Mouse (Mus musculus) urinary bladder, adult 2 months (tissue): ENCODE results near the gene Cacnb3. TPM values are rescaled to one million over a fixed set of nuclear protein-coding genes. Genes with fewer than 3 reads are reported as not detected.

Source experiments
- DNase-seq: peaks from one replicate; pipeline ENCODE4 v3.0.0; 2022; ENCODE audit warnings: low spot score
- polyA plus RNA-seq: library from polyadenylated mRNA; depleted of rRNA; stranded (reverse); fragments of >200 nt; gene quantifications from 2 replicates; pipeline ENCODE4 v1.2.3, GENCODE M21; 2012

The Cacnb3 gene
- polyA plus RNA-seq, 1 experiment, result 75.2 TPM

- DNase-seq, result no peak
These were observed 4.7 kb downstream of the Cacnb3 start for GRCm38 (mm10) chr15:98635291-98635841.

- no peak for DNase-seq
These were observed 5.9 kb downstream of the Cacnb3 start for GRCm38 (mm10) chr15:98636517-98636916.

- DNase-seq, result no peak
These were observed 6.5 kb downstream of the Cacnb3 start for GRCm38 (mm10) chr15:98637155-98637554.

- DNase-seq, result no peak
These were observed 9.5 kb downstream of the Cacnb3 start for GRCm38 (mm10) chr15:98640157-98640556.

GRCm38 (mm10) chr15:98644406-98644805 lies 13.8 kb downstream of the Cacnb3 start:
- DNase-seq, result no peak

GRCm38 (mm10) chr15:98645057-98646026 lies 14.7 kb downstream of the Cacnb3 start:
- DNase-seq, result no peak

GRCm38 (mm10) chr15:98646737-98647136 lies 16.1 kb downstream of the Cacnb3 start:
- DNase-seq, result no peak

- DNase-seq, result no peak
These were observed 16.7 kb downstream of the Cacnb3 start for GRCm38 (mm10) chr15:98647308-98647707.

GRCm38 (mm10) chr15:98648071-98648470 lies 17.4 kb downstream of the Cacnb3 start:
- no peak for DNase-seq

GRCm38 (mm10) chr15:98651431-98651830 lies 20.8 kb downstream of the Cacnb3 start:
- DNase-seq, result no peak

GRCm38 (mm10) chr15:98652174-98652573 lies 21.5 kb downstream of the Cacnb3 start:
- no peak for DNase-seq

GRCm38 (mm10) chr15:98656982-98657751 lies 26.5 kb downstream of the Cacnb3 start:
- no peak for DNase-seq

GRCm38 (mm10) chr15:98662198-98662566 lies 31.5 kb downstream of the Cacnb3 start:
- DNase-seq, result no peak

GRCm38 (mm10) chr15:98662567-98663545 lies 32.2 kb downstream of the Cacnb3 start, which contains the start of gene Ddx23:
Gene Ddx23, minus strand, starts transcription at chr15:98662894.
- peak; percentile 85 for DNase-seq

- DNase-seq, result no peak
These were observed 33.6 kb downstream of the Cacnb3 start for GRCm38 (mm10) chr15:98664042-98664907.

- DNase-seq, result no peak
These were observed 42.0 kb downstream of the Cacnb3 start for GRCm38 (mm10) chr15:98672592-98672991.

- DNase-seq, result no peak
These were observed 43.1 kb downstream of the Cacnb3 start for GRCm38 (mm10) chr15:98673732-98674131.

- no peak for DNase-seq
These were observed 43.8 kb downstream of the Cacnb3 start for GRCm38 (mm10) chr15:98674284-98674993.

GRCm38 (mm10) chr15:98674994-98675545 lies 44.4 kb downstream of the Cacnb3 start:
- no peak for DNase-seq
